Mouse (Mus musculus) cortical plate, adult 2 months (tissue): Measurements from ENCODE around the gene Pim3. TPM values are rescaled to one million over a fixed set of nuclear protein-coding genes. Genes with fewer than 3 reads are reported as not detected.

Source experiments
- H3K27ac ChIP-seq: fragments of 200-500 bp; 2 replicates; pipeline ENCODE4 v1.5.1; 2012; ENCODE audit warnings: low read length, control low read depth, inconsistent platforms; ENCODE audit not compliant: insufficient read depth
- H3K4me1 ChIP-seq: fragments of 200-500 bp; 2 replicates; pipeline ENCODE4 v1.6.1; 2011; ENCODE audit warnings: low read length; ENCODE audit not compliant: control insufficient read depth, insufficient read depth
- H3K4me3 ChIP-seq: fragments of 200-500 bp; 2 replicates; pipeline ENCODE4 v1.5.1; 2011; ENCODE audit warnings: mild to moderate bottlenecking, low read length, control low read depth; ENCODE audit not compliant: insufficient read depth
- CTCF ChIP-seq: fragments of 200-500 bp; IDR thresholded peaks from 2 replicates; pipeline ENCODE4 v1.5.1; 2011; ENCODE audit warnings: mild to moderate bottlenecking, control low read depth, low read length; ENCODE audit not compliant: insufficient read depth; ENCODE audit errors: extremely low read depth
- POLR2A ChIP-seq: fragments of 200-500 bp; IDR thresholded peaks from 2 replicates; pipeline ENCODE4 v1.6.1; 2011; ENCODE audit warnings: mild to moderate bottlenecking, low read length, control low read depth; ENCODE audit not compliant: insufficient read depth; ENCODE audit errors: extremely low read depth
- polyA plus RNA-seq: library from polyadenylated mRNA; depleted of rRNA; stranded (reverse); fragments of >200 nt; gene quantifications from 2 replicates; pipeline ENCODE4 v1.2.3, GENCODE M21; 2012

The Pim3 gene
- polyA plus RNA-seq, 1 experiment, result 16.7 TPM

DNA sequence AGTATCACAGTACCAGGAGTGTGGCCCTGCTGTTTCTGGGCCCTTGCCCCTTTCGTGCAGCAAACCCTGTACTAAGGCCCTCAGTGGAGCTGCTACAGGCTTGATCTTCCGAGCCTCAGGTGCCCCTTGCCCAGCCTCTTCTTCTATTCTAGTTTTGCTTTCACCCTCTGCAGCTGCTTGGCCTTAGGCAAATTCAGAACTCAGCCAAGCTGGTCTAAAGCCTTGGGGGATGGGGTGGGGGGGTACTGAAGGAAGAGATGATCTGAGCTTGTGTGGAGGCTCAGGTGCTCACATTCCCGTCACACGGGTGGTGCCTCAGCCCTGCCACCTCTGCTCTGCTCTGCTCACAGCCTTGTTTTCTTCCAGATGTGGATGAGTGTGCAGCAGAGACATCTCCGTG lies 38.6 kb upstream of the Pim3 start:
- TF ChIP-seq CTCF, result no peak
- no peak for TF ChIP-seq POLR2A

DNA sequence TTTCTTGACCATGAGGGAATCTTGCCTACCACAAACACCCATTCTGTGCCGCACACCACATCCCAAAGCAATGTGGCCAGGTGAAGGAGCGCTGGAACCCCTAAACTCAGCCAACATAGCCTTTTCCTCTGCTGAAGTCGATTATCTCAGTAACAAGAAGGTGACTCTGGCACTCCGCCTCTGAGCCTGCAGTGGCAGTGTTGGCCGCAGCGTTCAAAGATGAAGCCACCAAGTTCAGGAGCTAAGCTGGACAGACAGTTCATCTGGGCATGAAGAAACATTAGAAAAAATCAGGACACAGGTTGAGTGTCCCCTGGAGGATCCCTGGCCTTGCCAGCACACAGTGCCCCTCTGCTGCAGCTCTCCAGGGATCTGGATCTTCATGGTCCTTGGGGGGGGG lies 34.5 kb upstream of the Pim3 start:
- Histone ChIP-seq H3K4me3 (no peak overlapping the region), H3K27ac (no peak overlapping the region), H3K4me1 (peaks cover 2% of the 10 kb centered on the region; the same call in 1 of the 2 replicates)
- TF ChIP-seq POLR2A, result no peak
- TF ChIP-seq CTCF, result no peak

More for the DNA sequence above, 38.6 kb upstream of the Pim3 start:
- Histone ChIP-seq H3K27ac (no peak overlapping the region), H3K4me1 (peaks cover 5% of the 10 kb centered on the region; the same call in 1 of the 2 replicates), H3K4me3 (no peak overlapping the region)

DNA sequence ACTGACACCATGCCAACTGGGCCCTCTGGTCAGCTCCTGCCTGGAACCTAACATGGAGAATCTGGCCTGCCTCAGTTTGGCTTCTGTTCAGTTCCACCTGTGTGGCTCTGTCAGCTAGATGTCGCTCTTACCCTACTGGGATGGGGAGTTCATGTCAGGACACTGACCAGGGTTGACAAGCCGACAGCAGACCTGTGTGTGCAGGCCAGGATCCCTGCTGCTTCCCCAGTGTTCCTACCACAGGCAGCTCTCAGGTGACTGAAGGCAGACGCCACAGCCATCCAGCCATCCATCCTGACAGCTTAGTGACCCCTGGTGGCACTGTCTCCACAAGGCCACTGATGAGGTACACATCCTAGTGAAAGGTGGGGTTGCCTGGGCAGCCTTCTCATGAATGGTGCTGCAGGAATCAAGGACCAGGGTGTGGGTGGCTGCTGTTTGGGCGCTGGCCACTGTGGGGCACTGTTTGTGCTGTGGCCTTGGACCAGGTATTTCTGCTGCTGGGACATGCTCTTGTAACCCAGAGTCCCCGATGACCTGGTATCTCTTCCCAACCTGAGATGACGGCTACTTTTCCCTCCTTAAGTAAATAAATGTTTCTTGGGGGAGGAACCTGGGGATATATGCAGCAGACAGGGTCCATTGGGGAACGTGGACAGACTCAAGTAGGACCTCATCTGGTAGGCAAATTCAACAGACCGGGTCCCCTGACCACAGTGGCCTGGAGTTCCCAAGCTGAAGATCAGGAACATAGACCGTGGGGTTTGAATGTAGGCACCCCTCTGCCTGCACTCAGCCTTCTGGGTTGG lies 33.8 kb upstream of the Pim3 start:
- TF ChIP-seq CTCF (peak; percentile 53), POLR2A (no peak)
- peaks cover 2% of the 10 kb centered on the region; the same call in 1 of the 2 replicates for H3K4me1 ChIP-seq
- no peak overlapping the region for H3K4me3 ChIP-seq
- no peak overlapping the region for H3K27ac ChIP-seq

DNA sequence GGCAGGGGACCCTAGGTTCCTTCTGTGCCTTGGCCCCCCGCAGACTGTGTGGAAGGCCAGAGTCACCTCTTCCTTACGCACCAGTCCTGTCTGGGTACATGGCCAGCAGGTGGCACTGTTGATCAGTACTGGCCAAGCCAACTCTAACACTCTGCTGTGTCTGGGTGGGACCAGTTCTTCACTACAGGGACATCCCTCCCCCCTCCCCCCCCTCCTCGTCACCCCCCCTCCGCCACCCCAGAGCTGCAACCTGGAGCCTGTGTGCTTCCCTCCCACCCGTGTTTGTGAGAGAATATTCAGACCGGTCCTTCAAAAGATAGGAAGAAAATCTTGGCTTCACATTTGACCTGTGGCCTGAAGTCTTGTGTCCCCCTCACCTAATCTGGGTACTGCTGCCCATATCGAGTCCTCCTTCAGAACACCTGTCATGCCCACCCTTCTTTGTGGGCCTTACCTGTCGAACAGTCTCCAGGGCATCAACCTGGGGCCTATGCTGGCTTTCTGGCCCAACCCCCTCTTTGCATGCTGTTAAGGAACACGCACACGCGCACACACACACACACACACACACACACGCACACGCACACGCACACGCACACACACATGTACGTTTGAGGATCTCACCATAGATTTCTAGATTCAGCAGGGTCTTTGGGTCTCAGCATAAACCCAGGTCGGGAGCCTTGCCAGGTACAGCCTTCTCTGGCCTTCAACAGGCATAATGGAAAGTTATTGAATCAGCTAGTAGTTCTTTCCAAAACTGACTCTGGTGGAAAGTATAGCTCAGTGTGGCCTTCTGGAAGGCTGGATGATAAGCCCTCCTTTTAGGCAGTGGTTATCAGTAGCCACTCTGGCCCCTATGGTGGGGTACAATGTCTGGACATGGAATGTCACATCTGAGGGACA lies 32.9 kb upstream of the Pim3 start:
- Histone ChIP-seq H3K4me1 (peaks cover 2% of the 10 kb centered on the region; the same call in 1 of the 2 replicates), H3K4me3 (no peak overlapping the region), H3K27ac (no peak overlapping the region)
- TF ChIP-seq CTCF (peak; percentile 97), POLR2A (no peak)

DNA sequence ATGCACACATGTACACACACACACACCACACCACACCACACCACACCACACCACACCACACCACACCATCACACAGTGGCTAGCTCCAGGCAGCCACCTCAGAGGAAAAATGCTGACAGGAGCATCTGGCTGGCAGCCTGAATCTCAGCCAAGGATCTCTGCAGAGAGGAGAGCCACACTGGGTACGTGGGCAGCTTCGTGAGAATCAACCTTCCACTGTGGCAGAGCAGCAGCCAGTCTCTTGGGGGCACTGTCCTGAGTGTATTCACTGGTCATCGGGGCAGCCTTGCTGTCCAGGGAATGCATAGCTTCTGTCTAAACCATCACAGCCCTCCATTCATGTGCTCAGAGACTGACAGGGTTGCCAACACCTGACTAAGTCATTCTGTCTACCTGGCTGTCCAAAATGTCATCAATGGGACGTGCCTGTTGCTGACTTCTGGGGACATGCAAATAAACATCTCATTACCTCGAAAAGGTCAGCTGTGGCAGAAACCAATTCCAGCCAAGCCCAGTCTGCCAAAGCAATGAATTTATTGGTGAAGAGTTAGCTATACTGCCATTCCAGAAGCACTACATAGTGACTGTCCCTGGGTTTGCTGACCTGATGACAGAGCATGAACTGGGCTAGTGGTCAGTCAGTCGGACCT lies 32.1 kb upstream of the Pim3 start:
- Histone ChIP-seq H3K4me3 (no peak overlapping the region), H3K27ac (no peak overlapping the region), H3K4me1 (peaks cover 2% of the 10 kb centered on the region; the same call in 1 of the 2 replicates)
- 0 out of 2 replicates have a peak, but pooled peaks have one; percentile 6 for TF ChIP-seq CTCF
- TF ChIP-seq POLR2A, result no peak

DNA sequence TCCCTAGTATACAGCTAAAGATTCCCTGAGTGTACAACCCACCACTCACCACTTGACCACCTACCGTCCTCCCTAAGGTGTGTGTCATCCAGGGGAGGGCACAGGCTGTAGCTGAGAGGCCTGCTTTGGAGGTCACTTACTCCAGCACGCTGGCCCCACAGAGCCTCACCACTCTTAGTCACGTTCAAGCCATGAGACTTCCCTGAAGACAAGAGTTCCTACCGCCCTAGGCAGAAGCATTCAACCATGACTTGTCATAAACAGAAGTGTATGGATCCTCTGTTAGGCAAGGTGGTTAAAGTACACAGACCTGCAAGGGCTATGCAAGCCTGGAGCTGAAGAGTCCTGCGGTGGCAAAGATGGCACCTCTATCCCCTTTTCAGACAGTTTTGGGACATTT lies 31.3 kb upstream of the Pim3 start:
- Histone ChIP-seq H3K27ac (no peak overlapping the region), H3K4me3 (no peak overlapping the region), H3K4me1 (peaks cover 2% of the 10 kb centered on the region; the same call in 1 of the 2 replicates)
- TF ChIP-seq CTCF (no peak), POLR2A (no peak)

DNA sequence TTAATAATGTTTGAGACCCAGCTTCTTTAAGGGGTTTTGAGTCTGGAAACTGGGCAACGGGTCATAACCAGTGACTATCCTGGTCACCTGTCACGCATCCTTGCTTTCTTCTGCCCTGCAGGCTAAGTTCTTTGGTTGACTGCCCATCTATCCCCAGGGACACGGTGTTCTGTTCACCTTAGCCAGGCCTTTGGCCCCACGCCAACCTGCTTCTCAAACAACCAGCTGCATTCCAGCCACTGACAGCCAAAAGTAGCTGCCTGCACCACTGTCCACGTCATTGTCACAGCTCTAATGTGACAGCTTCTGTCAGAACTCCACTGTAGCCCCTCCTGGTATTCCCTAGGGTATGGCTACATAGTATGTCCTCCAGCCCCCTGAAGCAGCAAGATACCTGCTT lies 30.5 kb upstream of the Pim3 start:
- Histone ChIP-seq H3K27ac (no peak overlapping the region), H3K4me3 (no peak overlapping the region), H3K4me1 (peaks cover 2% of the 10 kb centered on the region; the same call in 1 of the 2 replicates)
- TF ChIP-seq POLR2A, result no peak
- no peak for TF ChIP-seq CTCF

DNA sequence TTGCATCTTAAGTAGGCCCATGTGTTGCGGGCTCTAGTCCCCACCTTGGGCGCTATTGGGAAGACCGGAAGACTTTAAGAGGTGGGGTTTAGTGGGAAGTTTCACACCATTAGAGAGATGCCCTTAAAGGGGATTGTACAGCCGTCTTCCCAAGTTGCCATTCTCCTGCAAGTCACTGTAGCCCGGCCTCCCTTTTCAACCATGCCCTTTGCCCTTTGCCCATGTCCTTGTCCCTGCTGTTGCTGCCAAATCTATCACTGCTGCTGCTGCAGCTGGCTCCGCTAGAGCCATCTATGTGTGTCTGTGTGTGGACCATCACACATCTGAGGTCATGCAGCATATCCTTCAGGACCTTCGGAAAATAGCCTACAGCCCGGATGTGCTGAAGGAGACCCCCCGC lies 29.4 kb upstream of the Pim3 start:
- TF ChIP-seq CTCF (no peak), POLR2A (no peak)
- Histone ChIP-seq H3K4me1 (peaks cover 2% of the 10 kb centered on the region; the same call in 1 of the 2 replicates), H3K27ac (no peak overlapping the region), H3K4me3 (no peak overlapping the region)

DNA sequence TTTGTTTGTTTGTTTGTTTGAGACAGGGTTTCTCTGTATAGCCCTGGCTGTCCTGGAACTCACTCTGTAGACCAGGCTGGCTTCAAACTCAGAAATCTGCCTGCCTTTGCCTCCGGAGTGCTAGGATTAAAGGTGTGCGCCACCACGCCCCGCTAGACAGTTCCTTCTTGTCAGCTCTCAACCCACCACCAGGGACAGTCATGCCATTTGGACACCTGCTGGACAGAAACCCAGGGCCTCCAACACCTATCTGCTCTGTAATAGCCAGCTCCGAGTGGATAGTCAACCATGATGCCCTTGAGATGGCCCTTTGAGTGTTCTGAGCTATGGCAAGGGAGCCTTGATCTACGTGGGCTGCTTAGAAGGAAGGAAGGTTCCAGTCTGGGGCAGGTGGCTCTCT lies 26.0 kb upstream of the Pim3 start:
- TF ChIP-seq POLR2A (no peak), CTCF (no peak)
- no peak overlapping the region for H3K27ac ChIP-seq
- no peak overlapping the region for H3K4me3 ChIP-seq
- H3K4me1 ChIP-seq, result peaks cover 5% of the 10 kb centered on the region
